Mouse (Mus musculus): ENCODE measurements around the gene Armc10.
A peak's percentile ranks its signal among the peaks of the same experiment; 100 is the strongest.
"Not testable (repeated sequence)": the region's sequence is repeated elsewhere in the genome, so short reads cannot be mapped to it uniquely, and the experiment has no call there.

Gene Armc10

GRCm38 (mm10) chr5:21667191-21668137 lies 21.9 kb downstream of the Armc10 start:
- peak; percentile 50 for DNase-seq (ENCODE audit: low read depth, low spot score)

DNA sequence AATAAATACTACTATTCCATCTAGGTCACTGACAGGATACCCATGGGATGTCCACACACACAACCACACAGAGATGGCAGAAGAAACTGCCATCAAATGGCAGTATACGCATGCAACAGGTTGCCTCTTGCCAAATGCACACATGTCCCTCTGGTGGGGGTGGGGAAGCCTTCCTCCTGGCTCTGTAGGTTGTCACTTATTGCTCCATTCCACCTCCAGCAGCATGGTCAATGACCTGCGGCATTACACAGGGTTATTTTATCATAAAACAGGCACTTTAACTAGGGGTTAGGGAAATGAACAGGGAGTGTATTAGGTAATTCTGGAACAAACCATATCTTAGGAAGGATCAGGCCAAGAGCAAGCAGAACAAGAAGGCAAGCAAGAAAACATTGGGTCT lies 23.7 kb downstream of the Armc10 start:
- no peak for DNase-seq (ENCODE audit: low read depth, low spot score)

DNA sequence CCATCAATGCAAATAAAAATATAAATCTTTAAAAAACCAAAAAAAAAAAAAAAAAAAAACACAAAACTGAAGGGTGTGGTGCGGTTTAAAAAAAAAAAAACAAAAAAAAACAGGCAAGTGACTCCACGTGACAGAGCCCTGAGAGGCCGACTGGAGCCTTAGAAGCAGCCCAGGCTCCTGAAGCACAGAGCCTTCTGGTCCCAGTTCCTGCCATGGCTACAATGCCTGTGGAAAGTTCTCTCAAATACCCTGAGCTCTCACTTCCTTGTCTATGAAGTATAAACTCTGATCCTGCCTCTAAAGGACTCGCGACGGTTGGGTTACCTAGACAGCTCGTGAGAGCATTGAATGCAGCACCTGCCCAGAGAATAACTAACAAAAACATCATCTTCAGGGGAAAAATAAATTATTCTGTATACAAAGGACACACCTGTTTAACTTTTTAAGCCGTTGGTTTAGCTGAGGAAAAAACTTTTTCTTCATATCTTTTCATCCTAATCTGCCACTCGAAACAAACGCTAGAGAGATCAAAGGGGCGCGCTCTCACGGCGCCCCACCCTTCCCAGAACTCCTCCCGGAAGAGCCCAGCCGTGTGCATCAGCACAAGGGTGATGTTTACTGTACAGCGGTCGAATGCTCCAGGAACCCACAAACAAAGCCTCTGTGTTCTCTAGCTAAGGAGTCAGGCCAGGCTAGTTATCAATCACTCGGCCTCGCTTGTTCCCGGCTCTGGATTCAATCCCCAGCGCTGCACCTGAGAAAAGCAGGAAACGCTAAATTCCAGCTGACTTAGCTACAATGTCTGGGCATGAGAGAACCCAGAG lies 27.4 kb downstream of the Armc10 start:
- peak; percentile 74 for DNase-seq (ENCODE audit: low read depth, low spot score)

GRCm38 (mm10) chr5:21673742-21674141 lies 28.1 kb downstream of the Armc10 start:
- DNase-seq (ENCODE audit: low read depth, low spot score): no peak

GRCm38 (mm10) chr5:21675019-21675418 lies 29.4 kb downstream of the Armc10 start:
- DNase-seq (ENCODE audit: low read depth, low spot score): peak; percentile 23

DNA sequence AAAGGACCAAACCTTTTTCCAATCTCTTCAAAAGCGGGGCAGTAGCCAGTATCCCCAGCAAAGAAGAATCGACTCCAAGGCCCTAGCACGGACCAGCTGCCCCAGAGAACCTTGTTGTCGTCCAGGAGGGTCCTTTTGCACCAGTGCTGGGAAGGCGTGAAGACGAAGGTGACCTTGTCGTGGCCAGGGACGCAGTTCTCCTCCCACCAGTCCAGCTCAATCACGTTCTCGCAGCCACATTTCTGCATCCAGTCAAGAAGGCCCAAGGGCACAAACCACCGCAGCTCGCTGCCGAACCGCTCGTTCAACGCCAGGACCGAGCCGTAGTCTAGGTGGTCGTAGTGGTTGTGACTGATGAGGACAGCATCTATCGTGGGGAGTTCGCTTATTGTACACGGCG lies 29.9 kb downstream of the Armc10 start:
- DNase-seq (ENCODE audit: low read depth, low spot score): peak; percentile 64

- DNase-seq (ENCODE audit: low read depth, low spot score): peak; percentile 87
Measured at GRCm38 (mm10) chr5:21677939-21678338, 32.3 kb downstream of the Armc10 start.

GRCm38 (mm10) chr5:21678363-21678762 lies 32.8 kb downstream of the Armc10 start:
- DNase-seq (ENCODE audit: low read depth, low spot score): peak; percentile 30

- no peak for DNase-seq (ENCODE audit: low read depth, low spot score)
Measured at GRCm38 (mm10) chr5:21680029-21680428, 34.4 kb downstream of the Armc10 start.

- no peak for DNase-seq (ENCODE audit: low read depth, low spot score)
Measured at GRCm38 (mm10) chr5:21680940-21681339, 35.3 kb downstream of the Armc10 start.

DNA sequence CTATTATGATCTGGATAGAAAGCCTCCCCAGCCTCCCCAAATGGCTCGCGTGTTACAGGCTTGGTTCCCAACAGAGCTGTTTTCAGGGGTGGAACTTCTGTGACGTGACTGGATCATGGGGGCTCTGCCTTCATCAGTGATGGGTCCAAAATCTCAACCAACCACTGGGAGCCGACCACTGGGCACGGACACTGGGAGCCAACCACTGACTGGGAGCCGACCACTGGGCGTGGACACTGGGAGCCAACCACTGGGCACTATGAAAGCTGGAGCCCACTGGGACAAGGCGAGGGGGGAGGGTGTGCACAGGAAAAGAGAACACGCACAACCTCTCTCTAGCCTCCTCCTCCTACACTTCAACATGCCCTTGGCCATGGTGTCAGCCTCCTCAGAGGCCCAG lies 38.2 kb downstream of the Armc10 start:
- DNase-seq (ENCODE audit: low read depth, low spot score): peak; percentile 91

- DNase-seq (ENCODE audit: low read depth, low spot score): no peak
Measured at GRCm38 (mm10) chr5:21685001-21685400, 39.4 kb downstream of the Armc10 start.

- no peak for DNase-seq (ENCODE audit: low read depth, low spot score)
Measured at GRCm38 (mm10) chr5:21687042-21687441, 41.4 kb downstream of the Armc10 start.

- DNase-seq (ENCODE audit: low read depth, low spot score): no peak
Measured at GRCm38 (mm10) chr5:21692230-21692629, 46.6 kb downstream of the Armc10 start.

- DNase-seq (ENCODE audit: low read depth, low spot score): no peak
Measured at GRCm38 (mm10) chr5:21693372-21693870, 47.8 kb downstream of the Armc10 start.

- DNase-seq (ENCODE audit: low read depth, low spot score): no peak
Measured at GRCm38 (mm10) chr5:21694854-21695490, 49.4 kb downstream of the Armc10 start.

GRCm38 (mm10) chr5:21699555-21699954 lies 53.9 kb downstream of the Armc10 start:
- DNase-seq (ENCODE audit: low read depth, low spot score): not testable (repeated sequence)

- DNase-seq (ENCODE audit: low read depth, low spot score): no peak
Measured at GRCm38 (mm10) chr5:21700272-21700821, 54.7 kb downstream of the Armc10 start.

GRCm38 (mm10) chr5:21700934-21701333 lies 55.3 kb downstream of the Armc10 start:
- no peak for DNase-seq (ENCODE audit: low read depth, low spot score)

GRCm38 (mm10) chr5:21701351-21702008 lies 55.9 kb downstream of the Armc10 start, which contains the start of gene Napepld:
Napepld (minus strand) TSS chr5:21701396.
- peak; percentile 98 for DNase-seq (ENCODE audit: low read depth, low spot score)

DNA sequence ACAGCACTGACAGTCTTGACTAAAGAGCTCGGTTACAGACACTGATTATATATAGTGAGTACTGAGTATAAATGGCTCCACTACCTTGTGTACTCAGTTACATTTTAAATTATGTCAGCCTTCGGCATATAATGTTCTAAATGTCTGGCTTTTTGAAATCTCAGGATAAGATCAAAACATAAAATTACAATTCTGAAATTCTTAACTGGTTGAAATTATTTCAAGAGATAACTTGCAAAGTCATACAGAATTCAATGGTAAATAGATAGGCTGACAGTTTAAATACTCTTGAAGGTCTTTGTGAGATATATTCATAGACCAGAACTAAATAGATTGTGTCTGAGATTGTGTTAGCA lies 56.4 kb downstream of the Armc10 start:
- DNase-seq (ENCODE audit: low read depth, low spot score): no peak
